Mouse (Mus musculus) thymus, adult 2 months (tissue): ENCODE measurements around the gene Btbd8.

Source experiments
- CTCF ChIP-seq: fragments of 200-500 bp; IDR thresholded peaks from 2 replicates; pipeline ENCODE4 v1.5.1; 2012; ENCODE audit warnings: mild to moderate bottlenecking, control low read depth, low read length, moderate library complexity, borderline replicate concordance; ENCODE audit not compliant: control insufficient read depth, poor library complexity, insufficient read depth; ENCODE audit errors: extremely low read depth
- POLR2A ChIP-seq: fragments of 200-500 bp; IDR thresholded peaks from 2 replicates; pipeline ENCODE4 v1.6.1; 2012; ENCODE audit warnings: mild to moderate bottlenecking, low read length, control low read depth, moderate library complexity; ENCODE audit not compliant: control insufficient read depth, poor library complexity, insufficient read depth; ENCODE audit errors: extremely low read depth

GRCm38 (mm10) chr5:107515453-107515852, 77.7 kb downstream of the Btbd8 start:
- TF ChIP-seq POLR2A (no peak), CTCF (no peak)
